ENCODE assay signal across 23 mouse cellular contexts in the genomic region with DNA sequence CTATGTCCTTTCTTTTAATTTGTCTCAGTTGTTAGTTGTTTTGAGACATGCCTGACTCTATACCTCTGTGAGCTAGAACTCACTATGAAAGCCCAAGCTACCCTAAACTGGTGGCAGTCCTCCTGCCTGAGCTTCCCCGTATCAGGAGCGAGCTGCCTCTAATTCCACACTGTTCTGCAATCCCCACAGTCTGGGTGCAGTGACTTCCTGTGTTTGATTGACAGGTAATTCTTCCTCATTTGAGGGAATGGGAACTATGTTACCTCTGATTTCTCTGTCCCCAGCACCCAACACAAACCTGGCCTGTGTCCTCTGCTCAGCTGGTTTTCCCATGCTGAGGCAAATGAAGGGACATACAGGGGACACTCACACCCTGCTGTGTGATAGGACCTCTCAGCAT. TPM values are rescaled to one million over a fixed set of nuclear protein-coding genes. Genes with fewer than 3 reads are reported as not detected.
DNase-seq lines count a peak whose midpoint lies in the region; ATAC-seq lines count a peak whose summit lies in the region.
"Had no signal": no experiment of that assay in that cellular context is flagged by ENCODE, and none has a peak within 500 bp of the region (broad histone marks: within the 10 kb centered on the region; RNA-seq: fewer than 3 reads in every experiment).

No protein-coding gene starts in this region.

- no peak for DNase-seq in midbrain, embryonic 10.5 days (ENCODE audit: low spot score)
- DNase-seq in urinary bladder, postnatal 14 days (ENCODE audit: low spot score), result no peak
- DNase-seq in layer of hippocampus, postnatal 10 days (ENCODE audit: low spot score in 2 of 2), result no peak
- DNase-seq: adrenal gland, adult 2 months; adrenal gland, postnatal 25 days; cerebellum, adult 18-20 months; cerebellum, postnatal 14 days; gastrocnemius, adult 2 months; gastrocnemius, postnatal 25 days; heart, adult 11 months; heart, postnatal 36 days had no signal

- peak overlapping the region; percentile 46; the same call in 1 of the 2 replicates for H3K27ac ChIP-seq in midbrain, embryonic 10.5 days (replicated peaks)
- no peak overlapping the region for H3K27ac ChIP-seq in midbrain, embryonic 13.5 days
- H3K27ac ChIP-seq in intestine, embryonic 15.5 days, result 0 out of 2 replicates have a peak overlapping the region, but pooled peaks have one; percentile 48
- H3K27ac ChIP-seq: embryonic facial prominence, embryonic 12.5 days; forebrain, embryonic 12.5 days; gastrocnemius, adult 2 months; heart, embryonic 13.5 days; hindbrain, embryonic 12.5 days had no signal

- ATAC-seq in midbrain, embryonic 13.5 days, result no peak
- ATAC-seq in intestine, embryonic 15.5 days, result peak; percentile 1; the same call in 1 of the 2 replicates
- peak; percentile 38 for ATAC-seq in megakaryocyte progenitor cell, adult 5-6 weeks (replicated peaks; ENCODE audit: poor library complexity)
- ATAC-seq in erythroblast, adult 5-6 weeks (replicated peaks; ENCODE audit: low FRiP score, poor library complexity, severe bottlenecking), result no peak
- ATAC-seq: forebrain, embryonic 16.5 days; hindbrain, embryonic 16.5 days had no signal

- H3K9me3 ChIP-seq in midbrain, embryonic 10.5 days (replicated peaks), result no peaks in the 10 kb centered on the region
- H3K9me3 ChIP-seq in midbrain, embryonic 13.5 days, result no peaks in the 10 kb centered on the region
- no peaks in the 10 kb centered on the region for H3K9me3 ChIP-seq in intestine, embryonic 15.5 days
- H3K9me3 ChIP-seq: embryonic facial prominence, embryonic 12.5 days; forebrain, embryonic 12.5 days; heart, embryonic 13.5 days; hindbrain, embryonic 12.5 days had no signal

- H3K36me3 ChIP-seq in midbrain, embryonic 10.5 days, result no peaks in the 10 kb centered on the region
- H3K36me3 ChIP-seq in midbrain, embryonic 13.5 days, result no peaks in the 10 kb centered on the region
- H3K36me3 ChIP-seq in intestine, embryonic 15.5 days, result no peaks in the 10 kb centered on the region
- H3K36me3 ChIP-seq: embryonic facial prominence, embryonic 12.5 days; forebrain, embryonic 12.5 days; heart, embryonic 13.5 days; hindbrain, embryonic 12.5 days had no signal

- peaks cover 41% of the 10 kb centered on the region for H3K27me3 ChIP-seq in midbrain, embryonic 10.5 days (ENCODE audit: low read depth, poor library complexity, severe bottlenecking)
- H3K27me3 ChIP-seq in midbrain, embryonic 13.5 days, result peaks cover 12% of the 10 kb centered on the region
- no peaks in the 10 kb centered on the region for H3K27me3 ChIP-seq in intestine, embryonic 15.5 days (replicated peaks)

- H3K9ac ChIP-seq in midbrain, embryonic 13.5 days (replicated peaks), result no peak overlapping the region
- H3K9ac ChIP-seq in intestine, embryonic 15.5 days, result no peak overlapping the region
- H3K9ac ChIP-seq: embryonic facial prominence, embryonic 12.5 days; forebrain, embryonic 12.5 days; heart, embryonic 13.5 days; hindbrain, embryonic 12.5 days had no signal

- H3K4me1 ChIP-seq in midbrain, embryonic 10.5 days, result peaks cover 41% of the 10 kb centered on the region
- H3K4me1 ChIP-seq in midbrain, embryonic 13.5 days (replicated peaks), result peaks cover 4% of the 10 kb centered on the region
- peaks cover 31% of the 10 kb centered on the region for H3K4me1 ChIP-seq in intestine, embryonic 15.5 days (replicated peaks)

- WGBS in midbrain, embryonic 10.5 days, result 91% methylated on average over 2 of the region's 2 CpGs
- 84% methylated on average over 2 of the region's 2 CpGs for WGBS in midbrain, embryonic 13.5 days
- 74% methylated on average over 2 of the region's 2 CpGs for WGBS in intestine, embryonic 15.5 days

- H3K4me3 ChIP-seq in midbrain, embryonic 10.5 days, result no peak overlapping the region
- no peak overlapping the region for H3K4me3 ChIP-seq in midbrain, embryonic 13.5 days (replicated peaks)
- no peak overlapping the region for H3K4me3 ChIP-seq in intestine, embryonic 15.5 days (replicated peaks)
- H3K4me3 ChIP-seq: embryonic facial prominence, embryonic 12.5 days; forebrain, embryonic 12.5 days; gastrocnemius, adult 2 months; heart, embryonic 13.5 days; hindbrain, embryonic 12.5 days had no signal

- no peak overlapping the region for H3K4me2 ChIP-seq in midbrain, embryonic 13.5 days (replicated peaks)
- H3K4me2 ChIP-seq in intestine, embryonic 15.5 days (replicated peaks), result no peak overlapping the region
- H3K4me2 ChIP-seq: embryonic facial prominence, embryonic 12.5 days; forebrain, embryonic 12.5 days; heart, embryonic 13.5 days; hindbrain, embryonic 12.5 days had no signal

RNA-seq across cellular contexts. Expression of a gene that starts 27.9 kb away (rescaled TPM):
- polyA plus RNA-seq in midbrain, embryonic 10.5 days (2016; fragmentation: Nextera tagmentation; extraction: Ambion mirVana), result 29.4 and 41.5 TPM in 2 replicates
- 13.0 and 15.1 TPM in 2 replicates for polyA plus RNA-seq in midbrain, embryonic 13.5 days (2015; fragmentation: Nextera tagmentation; extraction: Ambion mirVana)
- polyA plus RNA-seq in intestine, embryonic 15.5 days (2015; fragmentation: Nextera tagmentation; extraction: Ambion mirVana), result 23.6 and 27.8 TPM in 2 replicates
- total RNA-seq in megakaryocyte progenitor cell, adult 5-6 weeks (2015), result not detected in 2 replicates
- not detected in 2 replicates for total RNA-seq in megakaryocyte progenitor cell, adult 5-6 weeks (2017)
- not detected in 2 replicates for total RNA-seq in erythroblast, adult 5-6 weeks (2015; ENCODE audit: low replicate concordance)
- total RNA-seq in erythroblast, adult 5-6 weeks (2017; ENCODE audit: low replicate concordance), result not detected in 2 replicates
- 1 to 10 TPM; 3.6 to 5.0 TPM for total RNA-seq in layer of hippocampus, postnatal 10 days (2021)
- total RNA-seq: CH12.LX had no signal

RNA-seq across cellular contexts. Expression of a gene that starts 58.2 kb away (rescaled TPM):
- 2.9 TPM in 2 replicates for polyA plus RNA-seq in midbrain, embryonic 10.5 days (2016; fragmentation: Nextera tagmentation; extraction: Ambion mirVana)
- polyA plus RNA-seq in midbrain, embryonic 13.5 days (2015; fragmentation: Nextera tagmentation; extraction: Ambion mirVana), result 5.9 and 7.6 TPM in 2 replicates
- not detected in 2 replicates for polyA plus RNA-seq in intestine, embryonic 15.5 days (2015; fragmentation: Nextera tagmentation; extraction: Ambion mirVana)
- 1.0 and 2.1 TPM in 2 replicates for total RNA-seq in megakaryocyte progenitor cell, adult 5-6 weeks (2015)
- 0.37 and 1.4 TPM in 2 replicates for total RNA-seq in megakaryocyte progenitor cell, adult 5-6 weeks (2017)
- total RNA-seq in erythroblast, adult 5-6 weeks (2015; ENCODE audit: low replicate concordance), result 1.7 and 2.3 TPM in 2 replicates
- 1.0 TPM in 1 of 2 replicates, not detected in the other for total RNA-seq in erythroblast, adult 5-6 weeks (2017; ENCODE audit: low replicate concordance)
- total RNA-seq in layer of hippocampus, postnatal 10 days (2021), result not detected
- total RNA-seq: CH12.LX; gastrocnemius, adult 2 months; gastrocnemius, postnatal 25 days; heart, postnatal 36 days had no signal
- polyA plus RNA-seq: heart, postnatal 0 days had no signal

Comparison
In these comparisons a context has a peak if more than half of its experiments do, and no peak if none do; other contexts are left out.
1. ATAC-seq: peak in intestine, embryonic 15.5 days (single experiment) and megakaryocyte progenitor cell, adult 5-6 weeks (single experiment); none in midbrain, embryonic 13.5 days (single experiment) and erythroblast, adult 5-6 weeks (single experiment).
2. RNA of a gene that starts 27.9 kb away (total RNA-seq): 3.6 to 5.0 TPM in layer of hippocampus, postnatal 10 days; not detected in megakaryocyte progenitor cell, adult 5-6 weeks and not detected in erythroblast, adult 5-6 weeks; every median in the first group is over 4 times any median in the second.